20 mouse cellular contexts compared by ENCODE assay signal in the genomic region with DNA sequence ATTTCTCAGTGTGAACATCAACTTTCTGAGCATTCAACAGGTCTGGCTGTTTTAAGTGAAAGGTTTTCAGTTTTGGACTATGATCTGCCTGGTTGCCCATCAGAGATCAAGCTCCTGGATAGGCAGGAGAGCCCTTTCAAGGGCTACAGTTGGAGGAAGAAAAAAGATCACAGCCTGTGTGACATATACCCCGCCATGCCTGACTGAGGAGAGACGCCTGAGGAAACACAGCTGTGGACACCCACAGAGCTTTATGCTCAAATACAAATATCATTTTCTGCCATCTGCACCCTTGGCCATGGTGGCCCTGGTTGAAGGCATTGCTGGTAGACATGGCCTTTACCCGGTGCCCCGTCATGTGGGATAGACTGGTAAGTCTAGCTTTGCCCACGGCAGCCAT. TPM values are rescaled to one million over a fixed set of nuclear protein-coding genes. Genes with fewer than 3 reads are reported as not detected.
DNase-seq lines count a peak whose midpoint lies in the region; ATAC-seq and TF ChIP-seq lines count a peak whose summit lies in the region.
"Had no signal": no experiment of that assay in that cellular context is flagged by ENCODE, and none has a peak within 500 bp of the region (broad histone marks: within the 10 kb centered on the region; RNA-seq: fewer than 3 reads in every experiment).

No protein-coding gene starts in this region.

- no peaks in the 10 kb centered on the region for H3K36me3 ChIP-seq in kidney, embryonic 14.5 days (ENCODE audit: control insufficient read depth, insufficient read depth, low read length)
- H3K36me3 ChIP-seq in kidney, adult 2 months (ENCODE audit: control insufficient read depth, insufficient read depth, low read length) = no peaks in the 10 kb centered on the region
- H3K36me3 ChIP-seq in kidney, embryonic 16.5 days (ENCODE audit: insufficient read depth, low read length) = no peaks in the 10 kb centered on the region
- no peaks in the 10 kb centered on the region for H3K36me3 ChIP-seq in liver, postnatal 0 days (replicated peaks; ENCODE audit: insufficient read depth, low read length)
- H3K36me3 ChIP-seq in liver, embryonic 12.5 days = no peaks in the 10 kb centered on the region
- H3K36me3 ChIP-seq: embryonic facial prominence, embryonic 10.5 days; embryonic facial prominence, embryonic 12.5 days; forebrain, embryonic 15.5 days had no signal

- H3K27ac ChIP-seq in kidney, embryonic 14.5 days (ENCODE audit: low read depth, low read length) = no peak overlapping the region
- H3K27ac ChIP-seq in kidney, adult 2 months (ENCODE audit: insufficient read depth, low read depth, low read length) = no peak overlapping the region
- H3K27ac ChIP-seq in kidney, embryonic 16.5 days (ENCODE audit: low read length) = no peak overlapping the region
- H3K27ac ChIP-seq in liver, postnatal 0 days (ENCODE audit: low read depth) = no peak overlapping the region
- no peak overlapping the region for H3K27ac ChIP-seq in liver, embryonic 12.5 days
- H3K27ac ChIP-seq: embryonic facial prominence, embryonic 10.5 days; embryonic facial prominence, embryonic 12.5 days; forebrain, embryonic 13.5 days; forebrain, embryonic 15.5 days had no signal

- DNase-seq in kidney, adult 2 months = no peak
- no peak for DNase-seq in kidney, postnatal 4 days
- peak; percentile 16 for DNase-seq in liver, postnatal 0 days
- peak; percentile 50 for DNase-seq in A20 (ENCODE audit: low read depth, low spot score)
- DNase-seq: adrenal gland, adult 8-10 months; adrenal gland, postnatal 14 days; adrenal gland, postnatal 36 days; cerebellum, adult 11-12 months; cerebellum, adult 2 months; cerebellum, adult 9-10 months; cerebellum, postnatal 10 days; cerebellum, postnatal 25 days had no signal

- 51% methylated on average over 5 of the region's 5 CpGs for WGBS in kidney, embryonic 14.5 days
- WGBS in kidney, adult 2 months = 43% methylated on average over 5 of the region's 5 CpGs
- WGBS in kidney, embryonic 16.5 days = 51% methylated on average over 5 of the region's 5 CpGs
- 60% methylated on average over 5 of the region's 5 CpGs for WGBS in liver, postnatal 0 days (ENCODE audit: insufficient replicate concordance)
- WGBS in liver, embryonic 12.5 days (ENCODE audit: insufficient replicate concordance) = 69% methylated on average over 5 of the region's 5 CpGs

- peaks cover 8% of the 10 kb centered on the region; the same call in 1 of the 2 replicates for H3K4me1 ChIP-seq in kidney, embryonic 14.5 days (ENCODE audit: control insufficient read depth, insufficient read depth, low read length)
- no peaks in the 10 kb centered on the region for H3K4me1 ChIP-seq in kidney, adult 2 months (ENCODE audit: control insufficient read depth, insufficient read depth, low read length)
- H3K4me1 ChIP-seq in kidney, embryonic 16.5 days (ENCODE audit: insufficient read depth, low read length) = 0 out of 2 replicates have a peak, but pooled peaks cover 9% of the 10 kb centered on the region
- no peaks in the 10 kb centered on the region for H3K4me1 ChIP-seq in liver, postnatal 0 days (ENCODE audit: insufficient read depth)
- no peaks in the 10 kb centered on the region for H3K4me1 ChIP-seq in liver, embryonic 12.5 days
- H3K4me1 ChIP-seq: embryonic facial prominence, embryonic 12.5 days; forebrain, embryonic 15.5 days had no signal

- no peak for TF ChIP-seq EP300 in liver, postnatal 0 days (IDR thresholded peaks at IDR 0.05; ENCODE audit: low read depth)

- ATAC-seq in kidney, embryonic 14.5 days (ENCODE audit: low FRiP score, low TSS enrichment) = 0 out of 2 replicates have a peak, but pooled peaks have one; percentile 35
- peak; percentile 19; the same call in 1 of the 2 replicates for ATAC-seq in kidney, embryonic 16.5 days (ENCODE audit: low FRiP score, low TSS enrichment)
- ATAC-seq in liver, postnatal 0 days = no peak; the same call in 1 of the 2 replicates
- no peak for ATAC-seq in liver, embryonic 12.5 days
- ATAC-seq: forebrain, embryonic 13.5 days; forebrain, embryonic 15.5 days had no signal

- H3K9me3 ChIP-seq in kidney, embryonic 14.5 days (ENCODE audit: control insufficient read depth, low read length) = no peaks in the 10 kb centered on the region
- no peaks in the 10 kb centered on the region for H3K9me3 ChIP-seq in kidney, embryonic 16.5 days (ENCODE audit: low read length)
- H3K9me3 ChIP-seq in liver, postnatal 0 days (ENCODE audit: low read length) = no peaks in the 10 kb centered on the region
- H3K9me3 ChIP-seq in liver, embryonic 12.5 days (replicated peaks) = no peaks in the 10 kb centered on the region
- H3K9me3 ChIP-seq: embryonic facial prominence, embryonic 10.5 days; embryonic facial prominence, embryonic 12.5 days; forebrain, embryonic 13.5 days; forebrain, embryonic 15.5 days had no signal

- no peak overlapping the region for H3K4me2 ChIP-seq in kidney, embryonic 14.5 days (replicated peaks; ENCODE audit: low read depth, low read length)
- H3K4me2 ChIP-seq in kidney, embryonic 16.5 days (replicated peaks; ENCODE audit: low read depth, low read length) = no peak overlapping the region
- H3K4me2 ChIP-seq in liver, postnatal 0 days (ENCODE audit: low read depth, low read length) = no peak overlapping the region
- no peak overlapping the region for H3K4me2 ChIP-seq in liver, embryonic 12.5 days
- H3K4me2 ChIP-seq: embryonic facial prominence, embryonic 12.5 days; forebrain, embryonic 13.5 days; forebrain, embryonic 15.5 days had no signal

- H3K4me3 ChIP-seq in kidney, embryonic 14.5 days (ENCODE audit: low read length) = no peak overlapping the region
- no peak overlapping the region for H3K4me3 ChIP-seq in kidney, adult 2 months (ENCODE audit: insufficient read depth, low read depth, low read length)
- H3K4me3 ChIP-seq in kidney, embryonic 16.5 days (ENCODE audit: low read length) = no peak overlapping the region
- no peak overlapping the region for H3K4me3 ChIP-seq in liver, postnatal 0 days (ENCODE audit: low read depth, low read length)
- H3K4me3 ChIP-seq in liver, embryonic 12.5 days = no peak overlapping the region
- H3K4me3 ChIP-seq: embryonic facial prominence, embryonic 10.5 days; embryonic facial prominence, embryonic 12.5 days; forebrain, embryonic 13.5 days; forebrain, embryonic 15.5 days had no signal

- no peak for TF ChIP-seq POLR2A in kidney, adult 2 months (IDR thresholded peaks at IDR 0.05; ENCODE audit: low read depth, low read length)

- no peak overlapping the region for H3K9ac ChIP-seq in kidney, embryonic 14.5 days (ENCODE audit: low read depth, low read length)
- H3K9ac ChIP-seq in kidney, embryonic 16.5 days (replicated peaks; ENCODE audit: low read length) = no peak overlapping the region
- H3K9ac ChIP-seq in liver, postnatal 0 days (replicated peaks) = no peak overlapping the region
- no peak overlapping the region for H3K9ac ChIP-seq in liver, embryonic 12.5 days
- H3K9ac ChIP-seq: embryonic facial prominence, embryonic 12.5 days; forebrain, embryonic 13.5 days; forebrain, embryonic 15.5 days had no signal

- TF ChIP-seq CTCF in kidney, adult 2 months (conservative IDR thresholded peaks at IDR 0.05; ENCODE audit: insufficient read depth, insufficient read length, low read depth, low read length) = no peak
- TF ChIP-seq CTCF in liver, postnatal 0 days (IDR thresholded peaks at IDR 0.05; ENCODE audit: low read depth) = no peak

- no peaks in the 10 kb centered on the region for H3K27me3 ChIP-seq in kidney, embryonic 14.5 days (ENCODE audit: control insufficient read depth, insufficient read depth, low read length)
- no peaks in the 10 kb centered on the region for H3K27me3 ChIP-seq in kidney, adult 2 months (replicated peaks; ENCODE audit: control insufficient read depth, insufficient read depth, low read length)
- H3K27me3 ChIP-seq in kidney, embryonic 16.5 days (ENCODE audit: insufficient read depth, low read length) = no peaks in the 10 kb centered on the region
- no peaks in the 10 kb centered on the region for H3K27me3 ChIP-seq in liver, postnatal 0 days (ENCODE audit: insufficient read depth, low read length)
- no peaks in the 10 kb centered on the region for H3K27me3 ChIP-seq in liver, embryonic 12.5 days (replicated peaks)
- H3K27me3 ChIP-seq: embryonic facial prominence, embryonic 12.5 days; forebrain, embryonic 13.5 days; forebrain, embryonic 15.5 days had no signal

RNA-seq across cellular contexts. Expression of a gene that starts 14.7 kb away (rescaled TPM):
- 0.27 and 0.49 TPM in 2 replicates for polyA plus RNA-seq in kidney, embryonic 14.5 days (2014; fragmentation: Nextera tagmentation; extraction: Ambion mirVana)
- polyA plus RNA-seq in kidney, adult 2 months (2012; rRNA removed) = not detected in 2 replicates
- polyA plus RNA-seq in kidney, embryonic 16.5 days (2015; fragmentation: Nextera tagmentation; extraction: Ambion mirVana) = 0.92 and 1.6 TPM in 2 replicates
- not detected in 2 replicates for polyA plus RNA-seq in liver, postnatal 0 days (2015; fragmentation: Nextera tagmentation; extraction: Ambion mirVana)
- 0.35 TPM in 1 of 2 replicates, not detected in the other for polyA plus RNA-seq in liver, embryonic 12.5 days (2016; fragmentation: Nextera tagmentation; extraction: Ambion mirVana)
- polyA plus RNA-seq: C2C12 had no signal

Comparison
In these comparisons a context has a peak if more than half of its experiments do, and no peak if none do; other contexts are left out.
1. ATAC-seq: peak in kidney, embryonic 14.5 days (single experiment) and kidney, embryonic 16.5 days (single experiment); none in liver, postnatal 0 days (single experiment) and liver, embryonic 12.5 days (single experiment).
2. DNase-seq: peak in liver, postnatal 0 days (single experiment) and A20 (single experiment); none in kidney, adult 2 months (single experiment) and kidney, postnatal 4 days (0 of 2).